Mouse (Mus musculus) lung, adult 2 months (tissue): ENCODE results near the gene Fscn1.

Source experiments
- CTCF ChIP-seq: fragments of 200-500 bp; IDR thresholded peaks from 2 replicates; pipeline ENCODE4 v1.5.1; 2011; ENCODE audit warnings: mild to moderate bottlenecking, low read length, control low read depth; ENCODE audit not compliant: insufficient read depth
- POLR2A ChIP-seq: fragments of 200-500 bp; IDR thresholded peaks from 2 replicates; pipeline ENCODE4 v1.6.1; 2011; ENCODE audit warnings: low read depth, mild to moderate bottlenecking, control low read depth, low read length, borderline replicate concordance; ENCODE audit errors: extremely low read depth

- no peak for TF ChIP-seq CTCF
- TF ChIP-seq POLR2A, result no peak
Observed at GRCm38 (mm10) chr5:142916593-142916992, 43.5 kb upstream of the Fscn1 start.
